Mouse (Mus musculus) kidney, postnatal 14 days (tissue): ENCODE results near the gene Lrrc55.

Experiments
- DNase-seq: peaks from one replicate; pipeline ENCODE4 v3.0.0; 2022; ENCODE audit warnings: mixed read lengths

Gene Lrrc55

GRCm38 (mm10) chr2:85168327-85168726 lies 28.7 kb downstream of the Lrrc55 start:
- no peak for DNase-seq

DNA sequence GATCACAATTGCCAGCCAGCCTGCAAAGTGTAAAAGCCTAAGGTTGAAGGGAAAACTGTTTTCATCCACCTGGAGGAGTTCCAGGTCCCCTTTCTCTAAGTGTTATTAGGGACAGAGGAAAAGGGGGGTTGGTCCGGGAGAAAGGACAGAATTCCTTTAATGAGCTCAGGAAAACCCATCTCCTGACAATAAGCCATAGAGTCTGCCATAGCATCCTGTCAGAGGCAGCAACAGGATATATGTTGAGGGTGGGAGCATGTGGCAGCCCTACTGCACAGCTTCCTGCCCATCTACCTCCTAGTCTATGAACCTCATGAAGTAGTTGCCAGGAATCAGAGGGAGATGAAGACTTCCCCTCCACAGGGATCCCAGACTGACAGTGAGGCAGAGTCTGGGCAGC lies 29.4 kb downstream of the Lrrc55 start:
- peak; percentile 54 for DNase-seq

- DNase-seq = peak; percentile 78
These were observed 33.5 kb downstream of the Lrrc55 start for GRCm38 (mm10) chr2:85163311-85164047.

DNA sequence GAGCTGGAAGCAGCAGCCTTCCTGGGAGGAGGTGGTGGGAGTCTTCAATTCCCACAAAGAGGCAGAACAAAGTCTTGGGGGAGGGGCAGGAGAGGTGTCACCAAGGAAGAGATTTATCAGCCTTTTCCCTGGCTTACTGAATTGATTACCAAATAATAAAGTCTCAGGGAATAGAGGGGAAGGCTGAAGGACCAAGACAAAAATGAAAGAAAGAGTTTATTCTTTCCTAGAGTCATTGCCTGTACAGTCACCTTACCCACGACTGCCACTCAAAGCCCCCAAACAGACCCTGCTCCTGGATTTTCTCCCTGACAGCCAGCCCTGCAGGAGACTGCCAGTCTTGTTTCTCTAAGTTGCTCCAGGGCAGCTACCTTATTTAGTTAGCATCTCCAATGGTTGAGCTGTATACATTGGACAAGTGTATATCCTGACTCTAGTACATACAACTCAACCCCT lies 35.3 kb downstream of the Lrrc55 start:
- DNase-seq = no peak

DNA sequence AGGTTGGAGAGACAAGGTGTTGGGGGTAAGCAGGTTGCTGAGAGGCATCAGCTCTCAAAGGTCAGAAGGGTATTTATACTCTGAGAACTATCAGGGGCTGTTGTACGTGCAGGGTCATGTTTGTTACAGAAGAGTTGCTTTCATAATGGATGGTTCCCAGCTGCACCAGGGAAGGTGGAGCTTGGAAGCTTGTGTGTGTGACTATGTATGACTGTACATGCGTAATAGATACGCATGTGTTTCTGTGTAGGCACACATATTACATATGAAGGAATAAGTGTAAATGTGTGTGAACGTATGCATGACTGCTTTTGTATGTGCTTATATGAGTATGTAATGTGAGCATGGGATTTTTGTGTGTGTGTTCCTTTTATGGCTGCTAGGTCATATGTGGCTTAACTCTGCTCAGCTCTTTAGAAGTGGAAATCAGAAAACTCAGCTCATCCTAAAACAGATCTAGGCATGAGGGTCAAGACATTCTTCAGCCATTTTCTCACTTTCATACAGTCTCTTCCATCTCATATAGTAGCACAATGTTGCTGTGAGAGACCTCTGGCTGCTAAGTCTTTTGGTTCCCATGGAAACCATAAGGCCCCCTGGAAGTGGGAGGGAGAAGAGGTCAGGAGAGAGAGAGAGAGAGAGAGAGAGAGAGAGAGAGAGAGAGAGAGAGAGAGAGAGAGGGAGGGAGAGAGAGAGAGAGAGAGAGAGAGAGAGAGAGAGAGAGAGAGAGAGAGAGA lies 35.9 kb downstream of the Lrrc55 start:
- no peak for DNase-seq

GRCm38 (mm10) chr2:85157382-85157781 lies 39.6 kb downstream of the Lrrc55 start:
- DNase-seq = no peak

- no peak for DNase-seq
These were observed 40.9 kb downstream of the Lrrc55 start for GRCm38 (mm10) chr2:85156136-85156535.

- peak; percentile 68 for DNase-seq
These were observed 41.7 kb downstream of the Lrrc55 start for GRCm38 (mm10) chr2:85155334-85155733.

DNA sequence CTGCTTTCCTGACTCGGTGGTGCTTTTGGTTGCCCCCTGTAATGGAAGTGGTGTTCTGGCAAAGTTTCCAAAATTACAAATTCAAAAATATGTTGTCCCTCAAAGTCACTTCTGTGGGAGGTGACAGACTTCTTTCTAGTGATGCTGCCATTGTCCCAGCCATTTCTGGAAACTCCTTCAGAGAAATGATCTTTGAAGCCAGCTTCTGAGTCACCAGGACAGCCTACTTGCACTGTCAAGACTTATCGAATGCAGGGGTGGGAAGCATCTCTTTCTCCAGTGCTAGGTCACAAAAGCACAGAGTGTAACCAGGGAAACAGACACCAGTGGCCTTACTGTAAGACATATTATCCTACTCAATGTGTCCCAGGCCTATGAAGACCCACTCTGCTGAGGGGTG lies 45.8 kb downstream of the Lrrc55 start:
- no peak for DNase-seq

- DNase-seq = no peak
These were observed 46.6 kb downstream of the Lrrc55 start for GRCm38 (mm10) chr2:85150373-85150772.

- DNase-seq = no peak
These were observed 49.5 kb downstream of the Lrrc55 start for GRCm38 (mm10) chr2:85147481-85147880.

GRCm38 (mm10) chr2:85145346-85145745 lies 51.7 kb downstream of the Lrrc55 start:
- no peak for DNase-seq

DNA sequence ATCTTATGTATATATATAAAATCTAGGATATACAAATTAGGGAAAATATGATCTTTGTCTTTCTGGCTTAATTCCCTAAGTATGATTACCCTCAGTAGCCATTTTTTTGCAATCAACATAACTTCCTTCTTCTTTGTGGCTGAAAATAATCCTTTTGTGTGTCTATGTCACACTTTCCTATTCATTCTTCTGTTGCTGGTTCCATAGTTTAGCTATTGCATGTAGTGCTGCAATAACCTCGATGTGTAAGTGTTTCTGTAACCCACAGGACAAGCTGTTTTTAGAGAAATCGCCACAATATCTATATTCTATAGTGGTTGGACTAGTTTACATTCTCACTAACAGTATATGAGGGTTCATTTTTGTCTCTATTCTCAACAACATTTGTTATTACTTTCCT lies 52.1 kb downstream of the Lrrc55 start:
- DNase-seq = no peak

GRCm38 (mm10) chr2:85140833-85141232 lies 56.2 kb downstream of the Lrrc55 start:
- no peak for DNase-seq

GRCm38 (mm10) chr2:85139846-85140245 lies 57.2 kb downstream of the Lrrc55 start:
- no peak for DNase-seq

- DNase-seq = no peak
These were observed 57.6 kb downstream of the Lrrc55 start for GRCm38 (mm10) chr2:85139393-85139792.

DNA sequence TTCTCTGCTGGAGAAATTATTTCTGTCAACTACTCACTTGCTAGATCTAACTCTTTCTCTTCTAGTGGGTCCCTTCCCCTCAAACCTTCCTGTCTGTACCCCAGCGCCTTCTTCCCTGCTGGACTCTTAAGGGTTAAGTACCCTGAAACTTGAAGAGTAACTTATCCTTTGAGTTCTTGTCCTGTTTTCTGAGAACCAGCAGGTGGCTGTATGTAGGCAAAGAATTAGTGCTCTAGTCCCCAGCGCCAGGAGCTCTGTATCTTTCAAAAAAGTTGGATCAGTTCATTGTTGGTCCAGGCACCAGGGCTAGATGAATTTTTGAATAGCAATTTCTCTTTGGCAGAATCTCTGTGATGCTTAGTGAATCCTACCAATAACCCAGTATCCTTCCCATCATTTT lies 58.9 kb downstream of the Lrrc55 start:
- no peak for DNase-seq

- no peak for DNase-seq
These were observed 59.3 kb downstream of the Lrrc55 start for GRCm38 (mm10) chr2:85137601-85138140.

DNA sequence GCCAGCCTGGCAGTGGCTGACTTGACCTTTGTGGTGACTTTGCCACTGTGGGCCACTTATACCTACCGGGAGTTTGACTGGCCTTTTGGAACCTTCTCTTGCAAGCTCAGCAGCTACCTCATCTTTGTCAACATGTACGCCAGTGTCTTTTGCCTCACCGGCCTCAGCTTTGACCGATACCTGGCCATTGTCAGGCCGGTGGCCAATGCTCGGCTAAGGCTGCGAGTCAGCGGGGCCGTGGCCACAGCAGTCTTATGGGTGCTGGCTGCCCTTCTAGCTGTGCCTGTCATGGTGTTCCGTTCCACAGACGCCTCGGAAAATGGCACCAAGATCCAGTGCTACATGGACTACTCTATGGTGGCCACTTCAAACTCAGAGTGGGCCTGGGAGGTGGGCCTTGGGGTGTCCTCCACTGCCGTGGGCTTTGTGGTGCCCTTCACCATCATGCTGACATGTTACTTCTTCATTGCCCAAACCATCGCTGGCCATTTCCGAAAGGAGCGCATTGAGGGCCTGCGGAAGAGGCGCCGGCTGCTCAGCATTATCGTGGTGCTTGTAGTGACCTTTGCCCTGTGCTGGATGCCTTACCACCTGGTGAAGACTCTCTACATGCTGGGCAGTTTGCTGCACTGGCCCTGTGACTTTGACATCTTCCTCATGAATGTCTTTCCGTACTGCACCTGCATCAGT lies 60.0 kb downstream of the Lrrc55 start:
- DNase-seq = no peak

DNA sequence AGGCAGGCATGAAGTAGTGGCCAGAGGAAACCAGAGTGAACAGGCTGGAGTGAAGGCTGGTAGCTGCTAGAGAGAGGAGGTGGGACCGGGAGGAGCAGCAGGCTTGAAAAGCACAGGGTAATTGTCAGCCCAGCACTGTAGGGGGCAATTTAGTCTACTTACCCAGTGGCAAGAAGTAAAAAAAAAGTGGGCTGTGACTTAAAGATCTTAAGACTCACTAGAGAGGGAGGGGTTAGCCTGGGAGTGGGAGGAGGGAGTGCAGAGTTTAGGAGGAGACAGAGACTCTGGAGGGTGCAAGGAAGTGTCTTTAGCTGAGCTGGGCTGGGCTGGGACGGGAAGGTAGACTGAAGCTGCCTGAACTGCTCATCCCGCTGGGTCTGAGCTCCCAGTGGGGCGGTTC lies 60.9 kb downstream of the Lrrc55 start, which contains the start of gene Aplnr:
Aplnr (plus strand) TSS at position 137 of the 400 bp plus-strand sequence.
- DNase-seq = peak; percentile 68

DNA sequence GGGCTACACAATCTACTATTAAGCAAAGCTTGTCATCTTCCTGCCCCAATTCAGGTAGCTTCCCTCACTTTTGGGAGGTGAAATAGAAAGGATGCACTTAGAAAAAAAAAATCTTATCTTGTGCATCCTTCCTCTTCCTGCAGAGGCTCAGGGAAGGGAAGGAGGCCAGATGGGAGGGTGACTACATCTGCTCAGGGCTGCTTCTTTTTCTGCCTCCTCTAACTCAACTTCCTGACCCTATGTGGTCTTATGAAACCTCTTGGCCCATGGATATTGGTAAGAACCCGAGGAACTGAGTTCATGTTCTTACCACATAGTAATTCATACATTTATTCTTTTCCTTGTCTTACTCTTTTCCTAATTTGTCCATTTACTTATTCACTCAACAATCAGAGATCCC lies 61.9 kb downstream of the Lrrc55 start:
- DNase-seq = no peak

DNA sequence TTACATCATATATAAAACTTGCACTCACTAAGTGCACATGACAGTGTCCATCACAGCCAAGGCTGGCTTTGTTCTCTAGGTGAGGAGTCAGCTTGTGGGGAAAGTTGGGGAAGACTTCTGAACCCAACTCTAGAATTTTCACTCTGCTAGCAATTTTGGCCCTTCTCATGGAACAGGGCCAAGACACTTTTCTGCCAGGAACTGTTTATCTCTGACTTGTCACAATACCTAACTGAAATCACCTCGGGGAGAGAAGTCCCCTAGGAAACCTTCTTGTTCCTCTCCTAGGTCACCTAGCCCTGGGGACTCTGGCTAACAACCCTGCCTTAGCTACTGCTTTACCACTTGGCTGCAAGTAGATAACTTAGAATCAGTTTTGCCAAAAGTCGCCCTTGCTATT lies 64.8 kb downstream of the Lrrc55 start:
- peak; percentile 24 for DNase-seq

DNA sequence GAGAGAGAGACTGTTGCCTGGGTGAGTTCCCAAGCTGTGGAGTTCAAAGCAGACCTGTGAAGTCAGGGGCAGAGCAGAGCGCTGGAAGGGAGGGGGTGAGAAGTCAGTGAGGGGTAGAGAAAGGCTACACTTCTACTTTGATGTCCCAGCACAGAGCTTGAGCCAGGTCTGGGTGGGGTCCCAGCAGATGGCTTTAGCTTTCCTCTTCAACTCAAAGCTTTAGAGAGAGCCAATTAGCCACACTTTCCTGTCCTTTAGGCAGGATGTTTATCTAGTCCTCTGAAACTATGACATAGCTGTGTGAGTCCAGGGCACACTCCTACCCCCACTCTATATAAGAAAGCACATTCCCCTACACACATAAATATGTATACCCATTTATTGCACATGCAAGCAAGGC lies 65.3 kb downstream of the Lrrc55 start:
- peak; percentile 44 for DNase-seq
